Mouse (Mus musculus) forebrain, embryonic 12.5 days (tissue): ENCODE measurements around the gene Selp. TPM values are rescaled to one million over a fixed set of nuclear protein-coding genes. Genes with fewer than 3 reads are reported as not detected.

Experiments
- ATAC-seq: fragments of 200-750 bp; cut with Nextera tagmentation; 2 replicates; pipeline ENCODE4 v1.8.0; 2017; ENCODE audit warnings: moderate TSS enrichment; ENCODE audit not compliant: low FRiP score
- H3K27ac ChIP-seq: fragments of 300-500 bp; sonication (generic); 2 replicates; pipeline ENCODE4 v1.5.1; 2016; ENCODE audit warnings: mild to moderate bottlenecking
- H3K27me3 ChIP-seq: fragments of 300-500 bp; sonication (generic); 2 replicates; pipeline ENCODE4 v1.6.1; 2016; ENCODE audit warnings: mild to moderate bottlenecking
- H3K36me3 ChIP-seq: fragments of 300-500 bp; sonication (generic); replicated peaks from 2 replicates; pipeline ENCODE4 v1.6.1; 2016; ENCODE audit warnings: mild to moderate bottlenecking
- H3K4me1 ChIP-seq: fragments of 300-500 bp; sonication (generic); 2 replicates; pipeline ENCODE4 v1.6.1; 2016
- H3K4me2 ChIP-seq: fragments of 300-500 bp; sonication (generic); 2 replicates; pipeline ENCODE4 v1.6.1; 2016; ENCODE audit warnings: mild to moderate bottlenecking, moderate library complexity
- H3K4me3 ChIP-seq: fragments of 300-500 bp; sonication (generic); replicated peaks from 2 replicates; pipeline ENCODE4 v1.5.1; 2016; ENCODE audit warnings: mild to moderate bottlenecking
- H3K9ac ChIP-seq: fragments of 300-500 bp; sonication (generic); 2 replicates; pipeline ENCODE4 v1.6.1; 2016; ENCODE audit warnings: mild to moderate bottlenecking
- H3K9me3 ChIP-seq: fragments of 300-500 bp; sonication (generic); 2 replicates; pipeline ENCODE4 v1.6.1; 2016
- WGBS: fragments of 180-500 bp; shearing (Covaris S2); methylation state at CpG from one replicate; pipeline ENCODE4 v1.1.7; 2016; 5-methylcytosine and 5-hydroxymethylcytosine counted together
- polyA plus RNA-seq: library from polyadenylated mRNA; unstranded; fragments of >200 nt; fragmentation: Nextera tagmentation; extraction: Ambion mirVana; gene quantifications from 2 replicates; pipeline ENCODE4 v1.2.1, GENCODE M21; 2016

The Selp gene
- polyA plus RNA-seq, 1 experiment from 2014 or later, result not detected

- Histone ChIP-seq H3K9me3 (no peaks in the 10 kb centered on the region), H3K27me3 (no peaks in the 10 kb centered on the region), H3K4me2 (no peak overlapping the region), H3K9ac (no peak overlapping the region), H3K4me3 (no peak overlapping the region), H3K36me3 (no peaks in the 10 kb centered on the region), H3K4me1 (no peaks in the 10 kb centered on the region), H3K27ac (no peak overlapping the region)
- no peak for ATAC-seq
- WGBS, result 91% methylated on average over 4 of the region's 4 CpGs
Measured at GRCm38 (mm10) chr1:164083046-164083445, 32.0 kb upstream of the Selp start.

DNA sequence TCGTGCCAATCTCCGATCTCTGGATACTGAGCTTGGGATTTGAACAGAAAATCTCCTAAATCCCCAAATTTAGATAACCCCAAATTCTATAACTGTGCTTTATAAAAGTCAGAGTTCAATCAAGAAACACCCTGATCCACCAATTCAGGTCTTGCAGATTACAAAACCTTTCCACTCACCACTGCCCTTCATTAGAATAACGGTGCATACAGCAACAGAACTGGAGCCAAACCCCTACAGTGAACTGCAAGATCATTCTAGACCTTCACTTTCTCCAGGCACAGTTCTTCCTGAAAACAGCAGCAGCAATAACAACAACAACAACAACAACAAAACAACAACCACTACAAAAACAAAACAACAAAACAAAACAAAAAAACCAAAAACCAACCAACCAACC is 28.3 kb upstream of the Selp start:
- Histone ChIP-seq H3K9me3 (no peaks in the 10 kb centered on the region), H3K9ac (no peak overlapping the region), H3K27ac (no peak overlapping the region), H3K4me3 (no peak overlapping the region), H3K4me2 (no peak overlapping the region), H3K36me3 (no peaks in the 10 kb centered on the region), H3K27me3 (no peaks in the 10 kb centered on the region), H3K4me1 (no peaks in the 10 kb centered on the region)
- 85% methylated on average over 3 of the region's 3 CpGs for WGBS
- no peak for ATAC-seq

DNA sequence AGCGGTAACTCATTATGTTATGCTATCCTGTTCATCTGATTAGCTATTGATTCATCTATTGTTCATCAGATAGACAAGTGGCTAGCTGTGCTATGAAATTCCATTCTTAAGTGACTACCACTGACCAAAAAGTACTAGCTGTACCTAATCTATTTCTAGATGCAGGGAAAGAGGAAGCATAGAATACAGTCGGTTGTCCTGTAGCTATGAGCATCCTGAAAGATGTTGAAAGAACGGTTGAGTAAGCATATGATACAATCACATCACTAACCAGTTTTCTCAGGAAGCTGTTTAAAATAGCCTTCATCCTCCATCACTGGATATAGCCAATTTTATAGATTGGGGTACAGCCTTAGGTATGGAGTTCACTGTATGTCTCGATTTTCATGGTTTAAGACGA is 27.2 kb upstream of the Selp start:
- H3K9me3 ChIP-seq, result no peaks in the 10 kb centered on the region
- H3K36me3 ChIP-seq, result no peaks in the 10 kb centered on the region
- H3K9ac ChIP-seq, result no peak overlapping the region
- no peak overlapping the region for H3K4me2 ChIP-seq
- no peak for ATAC-seq
- no peaks in the 10 kb centered on the region for H3K27me3 ChIP-seq
- 92% methylated on average over 5 of the region's 5 CpGs for WGBS
- H3K4me1 ChIP-seq, result no peaks in the 10 kb centered on the region
- H3K27ac ChIP-seq, result no peak overlapping the region
- no peak overlapping the region for H3K4me3 ChIP-seq

DNA sequence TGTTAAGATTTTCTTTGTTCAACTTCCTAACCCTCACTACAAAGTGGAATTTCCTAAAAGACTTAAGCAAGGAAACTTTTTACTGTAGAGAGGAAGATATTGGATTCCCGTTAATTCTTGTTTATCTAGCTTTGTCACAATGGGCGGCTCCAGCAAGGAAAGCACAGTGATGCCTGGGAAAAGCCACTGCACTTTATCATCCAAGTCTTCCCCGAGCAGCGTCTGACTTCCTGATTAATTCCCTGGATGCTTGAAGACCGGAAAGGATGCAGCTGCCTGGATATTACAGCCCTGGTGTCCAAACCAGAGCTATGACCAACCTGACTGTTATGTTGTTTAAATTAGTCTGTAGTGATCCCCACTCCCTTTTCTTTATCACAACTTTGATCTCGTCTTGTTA is 18.3 kb upstream of the Selp start:
- Histone ChIP-seq H3K4me3 (no peak overlapping the region), H3K27me3 (no peaks in the 10 kb centered on the region), H3K4me1 (no peaks in the 10 kb centered on the region), H3K9me3 (no peaks in the 10 kb centered on the region), H3K27ac (no peak overlapping the region), H3K36me3 (no peaks in the 10 kb centered on the region), H3K4me2 (no peak overlapping the region), H3K9ac (no peak overlapping the region)
- WGBS, result 81% methylated on average over 6 of the region's 6 CpGs
- ATAC-seq, result no peak

GRCm38 (mm10) chr1:164097911-164098310 is 17.2 kb upstream of the Selp start:
- no peaks in the 10 kb centered on the region for H3K36me3 ChIP-seq
- no peak overlapping the region for H3K4me2 ChIP-seq
- no peaks in the 10 kb centered on the region for H3K4me1 ChIP-seq
- ATAC-seq, result no peak
- no peak overlapping the region for H3K4me3 ChIP-seq
- WGBS, result 82% methylated on average over 2 of the region's 2 CpGs
- H3K27me3 ChIP-seq, result no peaks in the 10 kb centered on the region
- H3K27ac ChIP-seq, result no peak overlapping the region
- no peaks in the 10 kb centered on the region for H3K9me3 ChIP-seq
- H3K9ac ChIP-seq, result no peak overlapping the region

- Histone ChIP-seq H3K9ac (no peak overlapping the region), H3K9me3 (no peaks in the 10 kb centered on the region), H3K4me2 (no peak overlapping the region), H3K27ac (no peak overlapping the region), H3K27me3 (no peaks in the 10 kb centered on the region), H3K4me1 (no peaks in the 10 kb centered on the region), H3K36me3 (no peaks in the 10 kb centered on the region), H3K4me3 (no peak overlapping the region)
- no peak for ATAC-seq
- WGBS, result 68% methylated on average over 2 of the region's 2 CpGs
Measured at GRCm38 (mm10) chr1:164098372-164098771, 16.7 kb upstream of the Selp start.

- Histone ChIP-seq H3K36me3 (no peaks in the 10 kb centered on the region), H3K4me3 (no peak overlapping the region), H3K9me3 (no peaks in the 10 kb centered on the region), H3K4me1 (no peaks in the 10 kb centered on the region), H3K4me2 (no peak overlapping the region), H3K9ac (no peak overlapping the region), H3K27ac (no peak overlapping the region), H3K27me3 (no peaks in the 10 kb centered on the region)
- 90% methylated on average over 2 of the region's 2 CpGs for WGBS
- ATAC-seq, result no peak
Measured at GRCm38 (mm10) chr1:164109763-164110162, 5.3 kb upstream of the Selp start.

DNA sequence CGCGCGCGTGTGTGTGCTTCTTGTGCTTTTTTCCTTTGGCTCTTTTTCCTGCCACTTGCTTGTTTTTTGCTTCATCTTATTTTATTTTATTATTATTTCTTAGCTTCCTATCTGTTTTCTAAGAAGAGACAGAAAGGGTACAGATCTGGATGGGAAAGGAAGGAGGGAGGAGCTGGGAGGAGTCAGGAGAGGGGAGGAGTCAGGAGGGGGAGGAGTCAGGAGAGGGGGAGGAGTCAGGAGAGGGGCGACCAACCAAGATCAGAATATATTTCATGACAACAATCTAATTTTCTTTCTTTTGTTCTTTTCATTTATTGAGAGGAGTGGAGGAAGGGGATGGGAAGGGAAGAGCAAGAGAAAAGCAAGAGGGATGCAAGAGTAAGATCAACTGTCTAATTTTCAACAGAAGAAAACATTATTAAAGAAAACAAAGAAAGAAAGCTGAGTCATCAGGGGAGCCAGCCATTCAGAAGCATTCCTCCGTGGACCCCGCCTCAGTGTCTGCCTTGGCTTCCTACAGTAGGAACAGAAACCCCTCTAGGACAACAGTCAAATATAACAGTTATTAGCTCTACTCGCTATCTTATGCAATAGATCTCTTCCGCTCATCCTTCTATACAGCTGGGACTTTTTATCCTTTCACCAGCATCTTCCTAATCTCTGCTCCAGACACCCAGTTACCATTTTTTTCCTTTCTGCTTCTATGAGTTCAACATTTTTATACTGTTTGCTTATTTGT is 4.3 kb upstream of the Selp start:
- no peaks in the 10 kb centered on the region for H3K27me3 ChIP-seq
- ATAC-seq, result no peak
- no peak overlapping the region for H3K27ac ChIP-seq
- H3K9ac ChIP-seq, result no peak overlapping the region
- 95% methylated on average over 9 of the region's 9 CpGs for WGBS
- H3K4me3 ChIP-seq, result no peak overlapping the region
- no peaks in the 10 kb centered on the region for H3K9me3 ChIP-seq
- H3K4me2 ChIP-seq, result no peak overlapping the region
- no peaks in the 10 kb centered on the region; the same call in 1 of the 2 replicates for H3K4me1 ChIP-seq
- H3K36me3 ChIP-seq, result no peaks in the 10 kb centered on the region

DNA sequence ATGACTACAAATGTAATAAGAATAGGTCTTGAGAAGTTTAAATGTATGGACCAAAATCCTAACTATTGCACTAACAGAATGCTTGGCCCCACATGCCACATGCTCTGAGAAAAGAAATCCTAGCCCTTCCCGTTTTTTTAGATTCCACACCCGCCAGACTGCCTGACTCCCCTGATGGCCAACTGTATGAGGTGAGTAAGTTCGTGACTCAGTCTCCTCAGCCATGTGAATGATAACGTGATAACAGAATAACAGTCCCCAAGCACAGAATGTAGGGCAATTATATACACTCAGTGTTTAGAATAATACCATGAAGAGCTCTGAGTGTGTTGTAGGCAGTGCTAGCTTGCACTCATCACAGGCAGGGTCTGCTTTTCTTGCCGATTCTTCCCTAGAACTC is 784 bp upstream of the Selp start:
- Histone ChIP-seq H3K4me2 (no peak overlapping the region), H3K27me3 (no peaks in the 10 kb centered on the region), H3K27ac (no peak overlapping the region), H3K36me3 (no peaks in the 10 kb centered on the region), H3K9ac (no peak overlapping the region), H3K4me3 (no peak overlapping the region), H3K9me3 (no peaks in the 10 kb centered on the region), H3K4me1 (no peaks in the 10 kb centered on the region; the same call in 1 of the 2 replicates)
- WGBS, result 87% methylated on average over 5 of the region's 5 CpGs
- ATAC-seq, result no peak

DNA sequence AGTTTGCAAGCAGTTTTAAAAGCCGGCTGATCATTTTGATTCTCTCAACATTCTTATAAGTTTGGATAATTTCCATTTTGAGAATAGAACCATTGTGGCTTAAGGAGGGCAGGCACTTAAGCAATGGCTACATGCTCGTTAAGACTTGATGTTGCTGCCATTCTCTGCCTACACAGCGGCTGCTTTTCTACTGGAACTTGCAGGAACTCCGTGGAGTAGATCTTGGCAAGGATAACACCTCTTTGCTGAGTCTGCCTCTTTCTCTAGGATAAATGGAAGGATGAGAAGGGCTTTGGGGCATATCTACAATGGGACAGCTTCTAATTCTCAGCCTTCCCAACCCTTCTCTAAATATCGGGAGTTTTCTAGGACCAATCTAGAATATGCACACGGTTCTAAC is 583 bp downstream of the Selp start:
- H3K27ac ChIP-seq, result no peak overlapping the region
- no peak overlapping the region for H3K4me3 ChIP-seq
- H3K9me3 ChIP-seq, result no peaks in the 10 kb centered on the region
- no peaks in the 10 kb centered on the region; the same call in 1 of the 2 replicates for H3K4me1 ChIP-seq
- H3K36me3 ChIP-seq, result no peaks in the 10 kb centered on the region
- WGBS, result 50% methylated on average over 6 of the region's 6 CpGs
- no peaks in the 10 kb centered on the region for H3K27me3 ChIP-seq
- no peak for ATAC-seq
- H3K4me2 ChIP-seq, result no peak overlapping the region
- H3K9ac ChIP-seq, result no peak overlapping the region

DNA sequence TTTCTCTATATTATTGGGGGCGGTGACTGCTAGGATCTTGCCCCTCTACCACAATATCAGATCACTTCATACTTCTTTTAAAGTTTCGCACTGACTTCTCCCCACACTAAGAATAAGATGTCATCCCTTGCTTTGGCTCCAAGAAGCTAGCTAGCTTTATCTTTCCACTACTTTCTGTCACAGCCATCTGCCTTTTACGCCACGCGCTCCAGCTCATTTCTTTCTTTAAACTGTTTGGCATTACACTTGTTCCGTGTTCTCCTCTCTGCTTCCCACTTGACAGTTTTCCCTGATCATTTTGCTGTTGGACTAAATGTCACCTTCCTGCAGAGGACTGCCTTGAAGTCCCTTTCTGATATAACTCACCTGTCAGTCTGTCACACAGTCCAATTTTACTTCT is 2.8 kb downstream of the Selp start:
- WGBS, result 93% methylated on average over 6 of the region's 6 CpGs
- H3K9me3 ChIP-seq, result no peaks in the 10 kb centered on the region
- no peak overlapping the region for H3K27ac ChIP-seq
- no peak overlapping the region for H3K4me2 ChIP-seq
- H3K27me3 ChIP-seq, result no peaks in the 10 kb centered on the region
- no peak for ATAC-seq
- H3K4me3 ChIP-seq, result no peak overlapping the region
- H3K36me3 ChIP-seq, result no peaks in the 10 kb centered on the region
- no peak overlapping the region for H3K9ac ChIP-seq
- H3K4me1 ChIP-seq, result no peaks in the 10 kb centered on the region; the same call in 1 of the 2 replicates

DNA sequence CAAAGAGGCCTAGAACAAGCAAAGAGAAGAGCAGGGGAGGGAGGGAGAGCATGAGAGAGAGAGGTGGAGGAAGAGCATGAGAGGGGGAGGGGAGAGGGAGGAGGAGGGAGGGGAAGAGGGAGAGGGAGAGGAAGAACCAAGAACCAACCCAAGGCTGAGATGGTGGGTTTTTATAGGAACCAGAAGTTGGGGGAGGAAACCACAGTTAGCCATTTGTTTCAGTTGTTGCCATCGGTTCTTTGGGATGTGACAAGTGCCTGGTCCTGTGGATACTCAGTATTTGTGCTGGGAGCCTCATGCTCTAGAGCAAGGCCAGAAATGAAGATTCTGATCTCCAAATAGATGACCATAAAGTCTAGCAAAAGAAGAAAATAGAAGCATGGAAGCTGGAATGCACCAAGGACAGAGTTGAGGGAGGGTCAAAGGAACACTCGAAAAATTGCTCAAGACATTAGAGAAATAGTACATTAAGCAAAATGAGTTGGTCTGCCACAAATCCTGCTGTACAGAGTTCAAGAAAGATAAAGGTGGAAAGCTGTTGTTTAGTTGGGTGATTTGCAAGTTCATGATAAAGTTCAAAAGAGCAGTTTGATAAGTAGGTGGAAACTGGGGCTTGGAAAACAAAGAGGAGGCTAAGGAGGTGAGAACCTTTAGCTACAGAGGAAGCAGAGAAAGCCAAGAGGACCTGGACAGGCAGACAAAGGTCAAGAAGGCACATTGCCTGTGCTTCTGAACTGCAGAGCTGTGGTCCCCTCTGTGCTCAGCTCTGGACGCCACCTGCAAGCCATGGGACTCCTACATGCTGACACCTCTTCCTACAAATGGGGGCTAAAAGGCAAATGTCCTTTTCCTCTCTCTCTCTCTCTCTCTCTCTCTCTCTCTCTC is 5.1 kb downstream of the Selp start:
- 81% methylated on average over 3 of the region's 3 CpGs for WGBS
- H3K9ac ChIP-seq, result no peak overlapping the region
- H3K4me2 ChIP-seq, result no peak overlapping the region
- H3K27ac ChIP-seq, result no peak overlapping the region
- H3K9me3 ChIP-seq, result no peaks in the 10 kb centered on the region
- no peaks in the 10 kb centered on the region for H3K36me3 ChIP-seq
- H3K4me3 ChIP-seq, result no peak overlapping the region
- no peaks in the 10 kb centered on the region for H3K27me3 ChIP-seq
- H3K4me1 ChIP-seq, result no peaks in the 10 kb centered on the region; the same call in 1 of the 2 replicates
- no peak for ATAC-seq

- Histone ChIP-seq H3K27me3 (no peaks in the 10 kb centered on the region), H3K4me2 (no peak overlapping the region), H3K36me3 (no peaks in the 10 kb centered on the region), H3K27ac (no peak overlapping the region), H3K4me3 (no peak overlapping the region), H3K4me1 (no peaks in the 10 kb centered on the region), H3K9me3 (no peaks in the 10 kb centered on the region), H3K9ac (no peak overlapping the region)
- 90% methylated on average over 3 of the region's 3 CpGs for WGBS
- ATAC-seq, result no peak
Measured at GRCm38 (mm10) chr1:164120777-164121158, 5.7 kb downstream of the Selp start.
